Mouse (Mus musculus): ENCODE data around the gene Kif18b. TPM values are rescaled to one million over a fixed set of nuclear protein-coding genes. Genes with fewer than 3 reads are reported as not detected.

Kif18b gene
- polyA plus RNA-seq, 1 experiment from 2014 or later, result 8.8 TPM

- peaks cover 24% of the 10 kb centered on the region for H3K36me3 ChIP-seq
- H3K9me3 ChIP-seq (replicated peaks), result no peaks in the 10 kb centered on the region
- H3K4me2 ChIP-seq (replicated peaks), result peak overlapping the region; percentile 66
- peak overlapping the region; percentile 84 for H3K4me3 ChIP-seq (replicated peaks)
- ATAC-seq (ENCODE audit: insufficient number of reproducible peaks, low FRiP score, low TSS enrichment, low read depth), result no peak
- H3K27ac ChIP-seq (replicated peaks), result no peak overlapping the region
- no peak overlapping the region for H3K9ac ChIP-seq
- WGBS, result 84% methylated on average over 2 of the region's 2 CpGs
- H3K27me3 ChIP-seq, result no peaks in the 10 kb centered on the region
- H3K4me1 ChIP-seq, result peaks cover 13% of the 10 kb centered on the region
Measured at GRCm38 (mm10) chr11:102879558-102879957, 45.4 kb downstream of the Kif18b start.

DNA sequence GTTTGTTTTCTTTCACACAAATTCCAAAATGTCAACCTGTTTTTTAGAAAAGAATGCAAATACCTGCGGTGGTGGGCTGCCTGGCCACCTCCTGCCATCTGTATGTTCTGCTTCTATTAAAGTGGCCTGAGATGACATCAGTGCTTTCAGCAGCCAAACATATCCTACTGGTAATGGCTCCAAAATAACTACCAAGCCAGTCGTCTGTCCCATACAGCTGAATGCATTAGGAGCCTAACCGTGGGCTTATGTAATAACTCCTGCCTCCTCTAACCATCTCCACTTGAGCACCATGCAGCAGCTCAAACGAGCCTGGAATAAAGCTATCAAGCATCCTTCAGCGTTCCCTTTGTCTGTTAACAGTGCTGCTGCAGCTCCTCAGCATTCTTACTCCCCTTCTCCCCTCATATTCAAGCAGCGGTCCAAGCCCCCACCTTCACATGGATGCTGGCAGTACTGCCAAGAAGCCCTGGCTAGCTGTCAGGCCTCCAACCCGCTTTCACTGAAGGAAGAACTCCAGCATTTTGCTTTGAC, 50.1 kb downstream of the Kif18b start:
- ATAC-seq (ENCODE audit: insufficient number of reproducible peaks, low FRiP score, low TSS enrichment, low read depth), result no peak
- Histone ChIP-seq H3K9ac (no peak overlapping the region), H3K4me3 (replicated peaks) (no peak overlapping the region), H3K27me3 (no peaks in the 10 kb centered on the region), H3K36me3 (peaks cover 49% of the 10 kb centered on the region), H3K9me3 (replicated peaks) (no peaks in the 10 kb centered on the region), H3K4me1 (peaks cover 7% of the 10 kb centered on the region), H3K27ac (replicated peaks) (no peak overlapping the region), H3K4me2 (replicated peaks) (no peak overlapping the region)
- 85% methylated on average over 7 of the region's 7 CpGs for WGBS

DNA sequence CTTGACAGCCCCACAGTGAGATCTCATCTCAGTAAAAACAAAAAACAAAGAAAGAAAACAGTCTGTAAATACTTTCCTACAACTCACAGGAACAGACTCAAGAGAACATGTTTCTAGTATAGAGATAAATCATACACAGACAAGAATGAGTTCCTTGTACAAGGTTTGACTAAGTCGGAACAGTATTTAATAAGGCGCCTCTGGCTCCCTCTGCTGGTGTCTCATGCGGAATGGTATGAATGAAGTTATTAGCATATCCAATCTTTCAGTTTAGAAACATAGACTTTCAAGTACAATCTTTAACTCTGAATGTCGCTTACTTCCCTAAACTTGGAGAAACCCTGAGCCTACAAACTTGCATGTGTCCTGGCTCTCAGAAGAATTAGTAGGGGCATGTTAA, 60.7 kb downstream of the Kif18b start:
- Histone ChIP-seq H3K9ac (no peak overlapping the region), H3K4me3 (replicated peaks) (no peak overlapping the region), H3K27me3 (no peaks in the 10 kb centered on the region), H3K27ac (replicated peaks) (no peak overlapping the region), H3K4me2 (replicated peaks) (no peak overlapping the region), H3K9me3 (replicated peaks) (no peaks in the 10 kb centered on the region), H3K36me3 (peaks cover 80% of the 10 kb centered on the region), H3K4me1 (no peaks in the 10 kb centered on the region)
- 21% methylated on average over 4 of the region's 4 CpGs for WGBS
- ATAC-seq (ENCODE audit: insufficient number of reproducible peaks, low FRiP score, low TSS enrichment, low read depth), result no peak

GRCm38 (mm10) chr11:102859933-102860332, 65.0 kb downstream of the Kif18b start:
- Histone ChIP-seq H3K9ac (no peak overlapping the region), H3K27me3 (no peaks in the 10 kb centered on the region), H3K9me3 (replicated peaks) (no peaks in the 10 kb centered on the region), H3K4me3 (replicated peaks) (no peak overlapping the region), H3K4me1 (no peaks in the 10 kb centered on the region), H3K36me3 (peaks cover 78% of the 10 kb centered on the region), H3K27ac (replicated peaks) (no peak overlapping the region), H3K4me2 (replicated peaks) (no peak overlapping the region)
- 85% methylated on average over 8 of the region's 8 CpGs for WGBS
- no peak for ATAC-seq (ENCODE audit: insufficient number of reproducible peaks, low FRiP score, low TSS enrichment, low read depth)

DNA sequence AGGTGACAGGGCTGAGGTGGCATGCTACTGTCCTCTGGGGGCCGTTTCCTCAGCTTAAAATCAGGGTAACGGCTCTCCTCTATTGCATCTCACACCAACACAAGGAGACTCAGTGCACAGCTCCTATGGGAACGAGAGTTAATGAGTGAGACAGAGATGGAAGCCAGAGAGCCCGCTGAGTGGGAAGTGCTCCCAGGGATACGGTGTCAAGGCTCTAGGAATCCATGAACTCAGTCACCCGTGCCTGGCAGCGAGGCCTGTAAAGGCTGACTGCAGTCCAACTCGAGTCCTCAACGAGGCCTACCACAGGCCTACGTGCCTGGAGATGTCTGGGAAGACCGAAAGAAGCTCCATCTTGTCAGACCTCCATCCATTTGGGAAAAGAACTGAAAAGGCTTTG, 66.0 kb downstream of the Kif18b start:
- no peaks in the 10 kb centered on the region for H3K27me3 ChIP-seq
- WGBS, result 97% methylated on average over 11 of the region's 11 CpGs
- H3K4me2 ChIP-seq (replicated peaks), result no peak overlapping the region
- peaks cover 83% of the 10 kb centered on the region for H3K36me3 ChIP-seq
- H3K4me3 ChIP-seq (replicated peaks), result no peak overlapping the region
- no peak for ATAC-seq (ENCODE audit: insufficient number of reproducible peaks, low FRiP score, low TSS enrichment, low read depth)
- H3K27ac ChIP-seq (replicated peaks), result no peak overlapping the region
- no peaks in the 10 kb centered on the region for H3K4me1 ChIP-seq
- H3K9me3 ChIP-seq (replicated peaks), result no peaks in the 10 kb centered on the region
- H3K9ac ChIP-seq, result no peak overlapping the region

GRCm38 (mm10) chr11:102855941-102856340, 69.0 kb downstream of the Kif18b start:
- H3K27me3 ChIP-seq, result no peaks in the 10 kb centered on the region
- no peaks in the 10 kb centered on the region for H3K4me1 ChIP-seq
- WGBS, result 38% methylated on average over 6 of the region's 6 CpGs
- ATAC-seq (ENCODE audit: insufficient number of reproducible peaks, low FRiP score, low TSS enrichment, low read depth), result no peak
- H3K36me3 ChIP-seq, result peaks cover 83% of the 10 kb centered on the region
- no peak overlapping the region for H3K4me3 ChIP-seq (replicated peaks)
- H3K9ac ChIP-seq, result no peak overlapping the region
- H3K27ac ChIP-seq (replicated peaks), result no peak overlapping the region
- H3K4me2 ChIP-seq (replicated peaks), result no peak overlapping the region
- H3K9me3 ChIP-seq (replicated peaks), result no peaks in the 10 kb centered on the region

Other genes starting within 250 kb of the Kif18b start
- 40.4 and 41.6 TPM in 2 replicates for gene Ccdc43, start 227.3 kb downstream of the Kif18b start, polyA plus RNA-seq (2015; fragmentation: Nextera tagmentation; extraction: Ambion mirVana)
- 7.1 and 7.8 TPM in 2 replicates for gene Adam11, start 163.7 kb downstream of the Kif18b start, polyA plus RNA-seq (2015; fragmentation: Nextera tagmentation; extraction: Ambion mirVana)
- 58.3 and 60.5 TPM in 2 replicates for gene Gjc1, start 105.4 kb downstream of the Kif18b start, polyA plus RNA-seq (2015; fragmentation: Nextera tagmentation; extraction: Ambion mirVana)
- gene Higd1b, start 89.3 kb downstream of the Kif18b start, polyA plus RNA-seq (2015; fragmentation: Nextera tagmentation; extraction: Ambion mirVana), result 1.1 and 2.1 TPM in 2 replicates
- gene Eftud2, start 44.1 kb downstream of the Kif18b start, polyA plus RNA-seq (2015; fragmentation: Nextera tagmentation; extraction: Ambion mirVana), result 154 and 167 TPM in 2 replicates
- 2.0 and 5.5 TPM in 2 replicates for gene Ccdc103, start 43.9 kb downstream of the Kif18b start, polyA plus RNA-seq (2015; fragmentation: Nextera tagmentation; extraction: Ambion mirVana)
- not detected in 2 replicates for gene Fam187a, start 40.0 kb downstream of the Kif18b start, polyA plus RNA-seq (2015; fragmentation: Nextera tagmentation; extraction: Ambion mirVana)
- gene Gfap, start 24.2 kb downstream of the Kif18b start, polyA plus RNA-seq (2015; fragmentation: Nextera tagmentation; extraction: Ambion mirVana), result 0.39 and 0.51 TPM in 2 replicates
- gene C1ql1, start 21.6 kb upstream of the Kif18b start, polyA plus RNA-seq (2015; fragmentation: Nextera tagmentation; extraction: Ambion mirVana), result 2.7 and 4.1 TPM in 2 replicates
- 49.5 and 52.9 TPM in 2 replicates for gene Nmt1, start 103.1 kb upstream of the Kif18b start, polyA plus RNA-seq (2015; fragmentation: Nextera tagmentation; extraction: Ambion mirVana)
- gene Dcakd, start 103.2 kb upstream of the Kif18b start, polyA plus RNA-seq (2015; fragmentation: Nextera tagmentation; extraction: Ambion mirVana), result 144 and 158 TPM in 2 replicates
- 7.6 and 9.0 TPM in 2 replicates for gene Plcd3, start 176.5 kb upstream of the Kif18b start, polyA plus RNA-seq (2015; fragmentation: Nextera tagmentation; extraction: Ambion mirVana)
- 23.4 and 27.9 TPM in 2 replicates for gene Acbd4, start 176.6 kb upstream of the Kif18b start, polyA plus RNA-seq (2015; fragmentation: Nextera tagmentation; extraction: Ambion mirVana)
- 5.9 and 6.1 TPM in 2 replicates for gene Hexim1, start 191.1 kb upstream of the Kif18b start, polyA plus RNA-seq (2015; fragmentation: Nextera tagmentation; extraction: Ambion mirVana)
- gene Hexim2, start 207.3 kb upstream of the Kif18b start, polyA plus RNA-seq (2015; fragmentation: Nextera tagmentation; extraction: Ambion mirVana), result 14.0 and 14.1 TPM in 2 replicates
- 2.7 TPM in 2 replicates for gene Fmnl1, start 246.0 kb upstream of the Kif18b start, polyA plus RNA-seq (2015; fragmentation: Nextera tagmentation; extraction: Ambion mirVana)